Mouse (Mus musculus) E14TG2a.4 (cell line): ENCODE results near the gene Rybp.

ENCODE experiments used
- CTCF ChIP-seq: conservative IDR thresholded peaks from 2 replicates; pipeline ENCODE4 v1.5.1; 2014; ENCODE audit warnings: low read length
- NANOG ChIP-seq: IDR thresholded peaks from 2 replicates; pipeline ENCODE4 v1.6.1; 2014; ENCODE audit warnings: borderline replicate concordance, low read length, mixed read lengths
- POU5F1 ChIP-seq: IDR thresholded peaks from 2 replicates; pipeline ENCODE4 v1.6.1; 2014; ENCODE audit warnings: low read length, borderline replicate concordance

DNA sequence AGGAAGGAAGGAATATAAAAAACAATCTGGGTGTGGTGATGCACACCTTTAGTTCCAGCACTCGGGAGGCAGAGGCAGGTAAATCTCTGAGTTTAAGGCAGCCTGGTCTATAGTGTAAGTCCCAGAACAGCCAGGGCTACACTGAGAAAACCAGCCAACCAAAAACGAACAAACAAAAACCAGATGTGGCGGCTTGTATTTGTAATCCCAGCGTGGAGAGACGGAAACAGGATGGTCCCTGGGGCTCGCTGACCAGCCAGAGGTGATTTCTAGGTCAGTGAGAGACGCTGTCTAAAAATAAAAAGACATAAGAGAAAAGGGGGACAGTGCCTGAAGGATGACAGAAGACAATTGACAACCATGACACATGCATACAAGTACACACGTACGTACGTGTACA lies 17.5 kb upstream of the Rybp start:
- TF ChIP-seq CTCF = no peak
- no peak for TF ChIP-seq POU5F1
- TF ChIP-seq NANOG = no peak
